Comparison of ENCODE assay signal across 18 mouse cellular contexts in the genomic region with DNA sequence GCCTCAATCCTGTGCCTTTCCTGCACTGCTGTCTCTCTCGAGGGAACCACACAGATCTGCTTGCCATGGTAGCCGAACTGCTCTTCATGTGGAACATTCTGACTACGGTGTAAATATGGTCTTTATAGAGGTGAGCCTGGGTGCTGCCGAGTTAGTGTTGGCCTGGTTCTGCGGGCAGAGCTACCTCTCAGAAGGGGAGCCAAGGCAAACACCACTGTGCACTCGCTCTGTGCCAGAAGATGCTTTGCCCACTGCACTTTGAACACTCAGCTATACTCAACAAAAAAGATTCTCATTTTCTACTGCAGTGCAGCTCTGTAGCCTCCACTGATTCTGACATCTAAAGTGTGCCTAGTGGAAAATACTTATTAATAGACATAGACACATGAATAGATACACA.
"Had no signal": no experiment of that assay in that cellular context is flagged by ENCODE, and none has a peak within 500 bp of the region (broad histone marks: within the 10 kb centered on the region; RNA-seq: fewer than 3 reads in every experiment).

No protein-coding gene starts in this region.

- DNase-seq: kidney, adult 11 months; kidney, adult 9 months; left cerebral cortex, postnatal 4 days; liver, embryonic 13.5 days; lung, adult 2 months; lung, postnatal 14 days; lung, postnatal 4 days; retina, postnatal 1 day; right cerebral cortex, postnatal 25 days; spleen, adult 18-20 months; thymus, postnatal 25 days had no signal

- H3K4me3 ChIP-seq: intestine, embryonic 15.5 days; limb, embryonic 12.5 days; limb, embryonic 15.5 days; liver, embryonic 13.5 days; midbrain, embryonic 12.5 days; neural tube, embryonic 13.5 days; stomach, embryonic 15.5 days had no signal

- H3K36me3 ChIP-seq: intestine, embryonic 15.5 days; liver, embryonic 13.5 days; stomach, embryonic 15.5 days had no signal

- H3K9me3 ChIP-seq: intestine, embryonic 15.5 days; limb, embryonic 12.5 days; limb, embryonic 15.5 days; liver, embryonic 13.5 days; midbrain, embryonic 12.5 days; neural tube, embryonic 13.5 days; stomach, embryonic 15.5 days had no signal

- H3K27me3 ChIP-seq: intestine, embryonic 15.5 days; limb, embryonic 12.5 days; limb, embryonic 15.5 days; liver, embryonic 13.5 days; midbrain, embryonic 12.5 days; neural tube, embryonic 13.5 days; stomach, embryonic 15.5 days had no signal

- H3K4me1 ChIP-seq: intestine, embryonic 15.5 days; liver, embryonic 13.5 days had no signal

- H3K4me2 ChIP-seq: intestine, embryonic 15.5 days; limb, embryonic 12.5 days; limb, embryonic 15.5 days; liver, embryonic 13.5 days; midbrain, embryonic 12.5 days; neural tube, embryonic 13.5 days; stomach, embryonic 15.5 days had no signal

- H3K27ac ChIP-seq: intestine, embryonic 15.5 days; kidney, postnatal 0 days; limb, embryonic 12.5 days; limb, embryonic 15.5 days; liver, embryonic 13.5 days; midbrain, embryonic 12.5 days; stomach, embryonic 15.5 days had no signal

- ATAC-seq: intestine, embryonic 15.5 days had no signal

- H3K9ac ChIP-seq: intestine, embryonic 15.5 days; limb, embryonic 12.5 days; limb, embryonic 15.5 days; liver, embryonic 13.5 days; midbrain, embryonic 12.5 days; neural tube, embryonic 13.5 days; stomach, embryonic 15.5 days had no signal
